Mouse (Mus musculus) hindbrain, embryonic 15.5 days (tissue): ENCODE measurements around the gene Tfdp2. TPM values are rescaled to one million over a fixed set of nuclear protein-coding genes. Genes with fewer than 3 reads are reported as not detected.
"Not testable (repeated sequence)": the region's sequence is repeated elsewhere in the genome, so short reads cannot be mapped to it uniquely, and the experiment has no call there.

ENCODE experiments used
- ATAC-seq: fragments of 200-750 bp; cut with Nextera tagmentation; 2 replicates; pipeline ENCODE4 v1.8.0; 2017; ENCODE audit warnings: low read depth, moderate number of reproducible peaks, moderate TSS enrichment; ENCODE audit not compliant: low FRiP score
- H3K27ac ChIP-seq: fragments of 300-500 bp; sonication (generic); replicated peaks from 2 replicates; pipeline ENCODE4 v1.5.1; 2015; ENCODE audit warnings: mild to moderate bottlenecking, inconsistent platforms
- H3K27me3 ChIP-seq: fragments of 300-500 bp; sonication (generic); 2 replicates; pipeline ENCODE4 v1.6.1; 2015; ENCODE audit warnings: control low read depth, inconsistent platforms
- H3K36me3 ChIP-seq: fragments of 300-500 bp; sonication (generic); 2 replicates; pipeline ENCODE4 v1.6.1; 2015; ENCODE audit warnings: control low read depth, inconsistent platforms
- H3K4me1 ChIP-seq: fragments of 300-500 bp; sonication (generic); replicated peaks from 2 replicates; pipeline ENCODE4 v1.6.1; 2015; ENCODE audit warnings: control low read depth, inconsistent platforms
- H3K4me2 ChIP-seq: fragments of 300-500 bp; sonication (generic); 2 replicates; pipeline ENCODE4 v1.6.1; 2015; ENCODE audit warnings: moderate library complexity, mild to moderate bottlenecking, inconsistent platforms
- H3K4me3 ChIP-seq: fragments of 300-500 bp; sonication (generic); 2 replicates; pipeline ENCODE4 v1.5.1; 2015; ENCODE audit warnings: mild to moderate bottlenecking, inconsistent platforms
- H3K9ac ChIP-seq: fragments of 300-500 bp; sonication (generic); 2 replicates; pipeline ENCODE4 v1.6.1; 2015; ENCODE audit warnings: inconsistent platforms
- H3K9me3 ChIP-seq: fragments of 300-500 bp; sonication (generic); 2 replicates; pipeline ENCODE4 v1.6.1; 2016; ENCODE audit warnings: control low read depth, inconsistent platforms
- WGBS: fragments of 180-500 bp; shearing (Covaris S2); methylation state at CpG from one replicate; pipeline ENCODE4 v1.1.7; 2015; 5-methylcytosine and 5-hydroxymethylcytosine counted together
- polyA plus RNA-seq: library from polyadenylated mRNA; unstranded; fragments of >200 nt; fragmentation: Nextera tagmentation; extraction: Ambion mirVana; gene quantifications from 2 replicates; pipeline ENCODE4 v1.2.1, GENCODE M21; 2015

The Tfdp2 gene
- polyA plus RNA-seq, 1 experiment from 2014 or later = 20.4 TPM

- Histone ChIP-seq H3K9me3 (no peaks in the 10 kb centered on the region), H3K4me2 (no peak overlapping the region), H3K4me1 (peaks cover 9% of the 10 kb centered on the region; the same call in 1 of the 2 replicates), H3K27me3 (no peaks in the 10 kb centered on the region), H3K4me3 (no peak overlapping the region), H3K9ac (no peak overlapping the region), H3K27ac (no peak overlapping the region), H3K36me3 (peaks cover 17% of the 10 kb centered on the region)
- 82% methylated on average over 6 of the region's 6 CpGs for WGBS
- no peak for ATAC-seq
Observed at GRCm38 (mm10) chr9:96320551-96320980, 124.5 kb downstream of the Tfdp2 start.

- Histone ChIP-seq H3K27me3 (no peaks in the 10 kb centered on the region), H3K4me3 (no peak overlapping the region), H3K4me1 (peaks cover 13% of the 10 kb centered on the region), H3K9me3 (no peaks in the 10 kb centered on the region), H3K4me2 (no peak overlapping the region), H3K27ac (no peak overlapping the region), H3K9ac (no peak overlapping the region), H3K36me3 (peaks cover 13% of the 10 kb centered on the region)
- WGBS = 84% methylated on average over 15 of the region's 15 CpGs
- ATAC-seq = no peak
Observed at GRCm38 (mm10) chr9:96322411-96323152, 126.5 kb downstream of the Tfdp2 start.

GRCm38 (mm10) chr9:96324502-96324901 lies 128.4 kb downstream of the Tfdp2 start:
- H3K4me1 ChIP-seq = peaks cover 13% of the 10 kb centered on the region
- no peaks in the 10 kb centered on the region for H3K36me3 ChIP-seq
- H3K4me3 ChIP-seq = no peak overlapping the region
- H3K9ac ChIP-seq = no peak overlapping the region
- peak overlapping the region; percentile 46; the same call in 1 of the 2 replicates for H3K27ac ChIP-seq
- peak; percentile 80 for ATAC-seq
- 33% methylated on average over 4 of the region's 4 CpGs for WGBS
- H3K27me3 ChIP-seq = no peaks in the 10 kb centered on the region
- H3K9me3 ChIP-seq = no peaks in the 10 kb centered on the region
- H3K4me2 ChIP-seq = no peak overlapping the region

GRCm38 (mm10) chr9:96326496-96326923 lies 130.4 kb downstream of the Tfdp2 start:
- H3K4me2 ChIP-seq = no peak overlapping the region
- H3K9me3 ChIP-seq = no peaks in the 10 kb centered on the region
- H3K27me3 ChIP-seq = no peaks in the 10 kb centered on the region
- H3K36me3 ChIP-seq = no peaks in the 10 kb centered on the region
- WGBS = 70% methylated on average over 6 of the region's 6 CpGs
- ATAC-seq = peak; percentile 47; the same call in 1 of the 2 replicates
- no peak overlapping the region for H3K4me3 ChIP-seq
- H3K4me1 ChIP-seq = peaks cover 13% of the 10 kb centered on the region
- peak overlapping the region; percentile 17 for H3K27ac ChIP-seq
- H3K9ac ChIP-seq = no peak overlapping the region

GRCm38 (mm10) chr9:96328226-96328625 lies 132.2 kb downstream of the Tfdp2 start:
- ATAC-seq = no peak
- no peak overlapping the region for H3K4me3 ChIP-seq
- H3K36me3 ChIP-seq = peaks cover 6% of the 10 kb centered on the region; the same call in 1 of the 2 replicates
- no peak overlapping the region for H3K9ac ChIP-seq
- no peaks in the 10 kb centered on the region for H3K9me3 ChIP-seq
- no peak overlapping the region for H3K27ac ChIP-seq
- H3K4me2 ChIP-seq = no peak overlapping the region
- 89% methylated on average over 4 of the region's 4 CpGs for WGBS
- peaks cover 13% of the 10 kb centered on the region for H3K4me1 ChIP-seq
- H3K27me3 ChIP-seq = no peaks in the 10 kb centered on the region

GRCm38 (mm10) chr9:96331146-96331545 lies 135.1 kb downstream of the Tfdp2 start:
- 95% methylated on average over 5 of the region's 5 CpGs for WGBS

GRCm38 (mm10) chr9:96345750-96346149 lies 149.7 kb downstream of the Tfdp2 start:
- Histone ChIP-seq H3K4me2 (no peak overlapping the region), H3K9ac (no peak overlapping the region), H3K27me3 (no peaks in the 10 kb centered on the region), H3K27ac (no peak overlapping the region), H3K36me3 (peaks cover 18% of the 10 kb centered on the region; the same call in 1 of the 2 replicates), H3K9me3 (no peaks in the 10 kb centered on the region), H3K4me1 (no peaks in the 10 kb centered on the region), H3K4me3 (no peak overlapping the region)
- 99% methylated on average over 3 of the region's 3 CpGs for WGBS
- no peak for ATAC-seq

More at GRCm38 (mm10) chr9:96331146-96331545, 135.1 kb downstream of the Tfdp2 start:
- ATAC-seq = no peak
- no peak overlapping the region for H3K27ac ChIP-seq
- H3K9me3 ChIP-seq = no peaks in the 10 kb centered on the region
- peaks cover 4% of the 10 kb centered on the region; the same call in 1 of the 2 replicates for H3K4me1 ChIP-seq
- no peak overlapping the region for H3K9ac ChIP-seq
- H3K4me2 ChIP-seq = no peak overlapping the region
- H3K36me3 ChIP-seq = peaks cover 20% of the 10 kb centered on the region
- no peaks in the 10 kb centered on the region for H3K27me3 ChIP-seq
- no peak overlapping the region for H3K4me3 ChIP-seq

GRCm38 (mm10) chr9:96348885-96349284 lies 152.8 kb downstream of the Tfdp2 start:
- no peaks in the 10 kb centered on the region for H3K27me3 ChIP-seq
- WGBS = 91% methylated on average over 5 of the region's 5 CpGs
- no peak for ATAC-seq
- no peak overlapping the region for H3K9ac ChIP-seq
- H3K36me3 ChIP-seq = 0 out of 2 replicates have a peak, but pooled peaks cover 4% of the 10 kb centered on the region
- H3K27ac ChIP-seq = no peak overlapping the region
- peaks cover 2% of the 10 kb centered on the region for H3K4me1 ChIP-seq
- H3K9me3 ChIP-seq = no peaks in the 10 kb centered on the region
- H3K4me2 ChIP-seq = no peak overlapping the region
- H3K4me3 ChIP-seq = no peak overlapping the region

- ATAC-seq = no peak
- Histone ChIP-seq H3K4me2 (no peak overlapping the region), H3K27ac (no peak overlapping the region), H3K4me1 (peaks cover 5% of the 10 kb centered on the region), H3K27me3 (no peaks in the 10 kb centered on the region), H3K9me3 (no peaks in the 10 kb centered on the region), H3K9ac (no peak overlapping the region), H3K4me3 (no peak overlapping the region), H3K36me3 (0 out of 2 replicates have a peak, but pooled peaks cover under 1% of the 10 kb centered on the region)
- 45% methylated on average over 4 of the region's 4 CpGs for WGBS
Observed at GRCm38 (mm10) chr9:96350010-96350409, 153.9 kb downstream of the Tfdp2 start.

GRCm38 (mm10) chr9:96350476-96350875 lies 154.4 kb downstream of the Tfdp2 start:
- Histone ChIP-seq H3K27ac (no peak overlapping the region), H3K4me1 (peaks cover 5% of the 10 kb centered on the region), H3K9me3 (no peaks in the 10 kb centered on the region), H3K4me2 (no peak overlapping the region), H3K36me3 (no peaks in the 10 kb centered on the region), H3K9ac (no peak overlapping the region), H3K27me3 (no peaks in the 10 kb centered on the region), H3K4me3 (no peak overlapping the region)
- no peak for ATAC-seq
- 67% methylated on average over 3 of the region's 3 CpGs for WGBS

- WGBS = 87% methylated on average over 6 of the region's 6 CpGs
- not testable (repeated sequence) for H3K36me3 ChIP-seq, ATAC-seq, H3K9me3 ChIP-seq, H3K27ac ChIP-seq, H3K4me2 ChIP-seq, H3K4me3 ChIP-seq, H3K9ac ChIP-seq, H3K27me3 ChIP-seq, H3K4me1 ChIP-seq
Observed at GRCm38 (mm10) chr9:96351771-96352170, 155.7 kb downstream of the Tfdp2 start.

- ATAC-seq = no peak
- H3K27me3 ChIP-seq = no peaks in the 10 kb centered on the region
- WGBS = 74% methylated on average over 12 of the region's 12 CpGs
- H3K9me3 ChIP-seq = no peaks in the 10 kb centered on the region
- no peak overlapping the region for H3K9ac ChIP-seq
- H3K4me3 ChIP-seq = no peak overlapping the region
- H3K4me1 ChIP-seq = peaks cover 8% of the 10 kb centered on the region
- no peak overlapping the region for H3K4me2 ChIP-seq
- no peak overlapping the region for H3K27ac ChIP-seq
- no peaks in the 10 kb centered on the region for H3K36me3 ChIP-seq
Observed at GRCm38 (mm10) chr9:96353121-96353769, 157.2 kb downstream of the Tfdp2 start.
